ENCODE assay signal across 10 mouse cellular contexts in genomic region chr6:100539698-100540097, GRCm38 (mm10).
DNase-seq lines count a peak whose midpoint lies in the region; ATAC-seq and TF ChIP-seq lines count a peak whose summit lies in the region.
"Had no signal": no experiment of that assay in that cellular context is flagged by ENCODE, and none has a peak within 500 bp of the region (broad histone marks: within the 10 kb centered on the region; RNA-seq: fewer than 3 reads in every experiment).

No protein-coding gene starts in this region.

- WGBS in forebrain, postnatal 0 days, result 50% methylated on average over 4 of the region's 4 CpGs
- WGBS in forebrain, embryonic 10.5 days, result 40% methylated on average over 4 of the region's 4 CpGs
- WGBS in lung, postnatal 0 days, result 40% methylated on average over 4 of the region's 4 CpGs
- 42% methylated on average over 4 of the region's 4 CpGs for WGBS in bone marrow, adult 2 months
- WGBS in stomach, postnatal 0 days, result 44% methylated on average over 4 of the region's 4 CpGs
- 50% methylated on average over 4 of the region's 4 CpGs for WGBS in forebrain, embryonic 11.5 days

- no peak overlapping the region for H3K9ac ChIP-seq in forebrain, postnatal 0 days
- H3K9ac ChIP-seq in lung, postnatal 0 days (replicated peaks; ENCODE audit: low read depth), result no peak overlapping the region
- no peak overlapping the region for H3K9ac ChIP-seq in stomach, postnatal 0 days (ENCODE audit: low read length)
- no peak overlapping the region for H3K9ac ChIP-seq in forebrain, embryonic 11.5 days (ENCODE audit: low read length)
- H3K9ac ChIP-seq: lung, embryonic 15.5 days had no signal

- no peak for DNase-seq in forebrain, postnatal 0 days
- no peak for DNase-seq in forebrain, embryonic 10.5 days (ENCODE audit: extremely low spot score, low spot score)
- no peak for DNase-seq in lung, postnatal 0 days (ENCODE audit: low spot score)
- DNase-seq in lung, adult 18-20 months, result no peak
- peak; percentile 30 for DNase-seq in stomach, postnatal 0 days (ENCODE audit: low spot score)
- DNase-seq in forebrain, embryonic 11.5 days (ENCODE audit: low spot score), result no peak
- DNase-seq in spleen, postnatal 14 days (ENCODE audit: low spot score in 2 of 2), result no peak
- DNase-seq: kidney, adult 11 months had no signal

- no peak overlapping the region for H3K27ac ChIP-seq in forebrain, postnatal 0 days (ENCODE audit: low read depth, low read length)
- H3K27ac ChIP-seq in forebrain, embryonic 10.5 days, result no peak overlapping the region
- H3K27ac ChIP-seq in lung, postnatal 0 days (ENCODE audit: low read length), result no peak overlapping the region
- H3K27ac ChIP-seq in bone marrow, adult 2 months (ENCODE audit: control insufficient read depth, insufficient read depth, low read depth, low read length, poor library complexity), result no peak overlapping the region
- H3K27ac ChIP-seq in stomach, postnatal 0 days (replicated peaks), result no peak overlapping the region
- no peak overlapping the region for H3K27ac ChIP-seq in forebrain, embryonic 11.5 days (ENCODE audit: low read depth, low read length)
- H3K27ac ChIP-seq: lung, embryonic 15.5 days had no signal

- no peak for TF ChIP-seq EP300 in lung, postnatal 0 days (IDR thresholded peaks at IDR 0.05)
- TF ChIP-seq EP300 in stomach, postnatal 0 days (optimal IDR thresholded peaks at IDR 0.05), result no peak

- H3K36me3 ChIP-seq in forebrain, postnatal 0 days (ENCODE audit: insufficient read depth), result no peaks in the 10 kb centered on the region
- no peaks in the 10 kb centered on the region for H3K36me3 ChIP-seq in forebrain, embryonic 10.5 days (replicated peaks)
- H3K36me3 ChIP-seq in lung, postnatal 0 days (ENCODE audit: insufficient read depth, low read length), result no peaks in the 10 kb centered on the region
- H3K36me3 ChIP-seq in stomach, postnatal 0 days (ENCODE audit: control insufficient read depth, insufficient read depth, low read length), result no peaks in the 10 kb centered on the region
- H3K36me3 ChIP-seq in forebrain, embryonic 11.5 days (ENCODE audit: control insufficient read depth, insufficient read depth, low read length), result no peaks in the 10 kb centered on the region
- H3K36me3 ChIP-seq: lung, embryonic 15.5 days had no signal

- H3K4me3 ChIP-seq in forebrain, postnatal 0 days (ENCODE audit: low read depth, low read length), result no peak overlapping the region
- no peak overlapping the region for H3K4me3 ChIP-seq in forebrain, embryonic 10.5 days
- H3K4me3 ChIP-seq in lung, postnatal 0 days (ENCODE audit: low read depth, low read length), result no peak overlapping the region
- H3K4me3 ChIP-seq in bone marrow, adult 2 months (replicated peaks; ENCODE audit: control insufficient read depth, low read depth, low read length), result no peak overlapping the region
- H3K4me3 ChIP-seq in stomach, postnatal 0 days (ENCODE audit: low read depth, low read length), result no peak overlapping the region
- no peak overlapping the region for H3K4me3 ChIP-seq in forebrain, embryonic 11.5 days (ENCODE audit: low read depth, low read length)
- H3K4me3 ChIP-seq: lung, embryonic 15.5 days had no signal

- ATAC-seq in forebrain, postnatal 0 days, result no peak
- ATAC-seq in lung, postnatal 0 days, result no peak
- no peak for ATAC-seq in stomach, postnatal 0 days (ENCODE audit: low FRiP score, low TSS enrichment)
- no peak for ATAC-seq in forebrain, embryonic 11.5 days (replicated peaks; ENCODE audit: low FRiP score)

- H3K4me1 ChIP-seq in forebrain, postnatal 0 days (ENCODE audit: insufficient read depth), result no peaks in the 10 kb centered on the region
- H3K4me1 ChIP-seq in forebrain, embryonic 10.5 days, result peaks cover 11% of the 10 kb centered on the region
- no peaks in the 10 kb centered on the region for H3K4me1 ChIP-seq in lung, postnatal 0 days (ENCODE audit: insufficient read depth, low read depth, low read length)
- H3K4me1 ChIP-seq in bone marrow, adult 2 months (ENCODE audit: control insufficient read depth, insufficient read depth, low read length), result no peaks in the 10 kb centered on the region; the same call in 1 of the 2 replicates
- no peaks in the 10 kb centered on the region for H3K4me1 ChIP-seq in stomach, postnatal 0 days (replicated peaks; ENCODE audit: control insufficient read depth, insufficient read depth)
- no peaks in the 10 kb centered on the region for H3K4me1 ChIP-seq in forebrain, embryonic 11.5 days (replicated peaks; ENCODE audit: control insufficient read depth, insufficient read depth, low read length)

- no peak for TF ChIP-seq POLR2A in bone marrow, adult 2 months (IDR thresholded peaks at IDR 0.05; ENCODE audit: borderline replicate concordance, control insufficient read depth, low read depth, low read length)

- no peaks in the 10 kb centered on the region for H3K9me3 ChIP-seq in forebrain, postnatal 0 days (ENCODE audit: low read length)
- H3K9me3 ChIP-seq in forebrain, embryonic 10.5 days, result no peaks in the 10 kb centered on the region
- no peaks in the 10 kb centered on the region for H3K9me3 ChIP-seq in lung, postnatal 0 days (ENCODE audit: low read length)
- H3K9me3 ChIP-seq in stomach, postnatal 0 days (ENCODE audit: control insufficient read depth, low read length), result no peaks in the 10 kb centered on the region
- no peaks in the 10 kb centered on the region for H3K9me3 ChIP-seq in forebrain, embryonic 11.5 days (ENCODE audit: control insufficient read depth, low read length)
- H3K9me3 ChIP-seq: lung, embryonic 15.5 days had no signal

- H3K27me3 ChIP-seq in forebrain, postnatal 0 days (ENCODE audit: insufficient read depth, low read length), result no peaks in the 10 kb centered on the region
- H3K27me3 ChIP-seq in forebrain, embryonic 10.5 days (ENCODE audit: poor library complexity, severe bottlenecking), result peaks cover 54% of the 10 kb centered on the region
- H3K27me3 ChIP-seq in lung, postnatal 0 days (replicated peaks; ENCODE audit: insufficient read depth, low read length), result no peaks in the 10 kb centered on the region
- H3K27me3 ChIP-seq in stomach, postnatal 0 days (ENCODE audit: control insufficient read depth, insufficient read depth, low read length), result no peaks in the 10 kb centered on the region
- no peaks in the 10 kb centered on the region for H3K27me3 ChIP-seq in forebrain, embryonic 11.5 days (ENCODE audit: control insufficient read depth, insufficient read depth, low read length)

- peak; percentile 50 for TF ChIP-seq CTCF in forebrain, postnatal 0 days (IDR thresholded peaks at IDR 0.05; ENCODE audit: low read depth)
- peak; percentile 65 for TF ChIP-seq CTCF in lung, postnatal 0 days (IDR thresholded peaks at IDR 0.05)
- TF ChIP-seq CTCF in bone marrow, adult 2 months (IDR thresholded peaks at IDR 0.05; ENCODE audit: control insufficient read depth, insufficient read depth, low read length), result peak; percentile 52; the same call in 1 of the 2 replicates
- peak; percentile 70 for TF ChIP-seq CTCF in stomach, postnatal 0 days (IDR thresholded peaks at IDR 0.05; ENCODE audit: low read depth)

- no peak overlapping the region for H3K4me2 ChIP-seq in forebrain, postnatal 0 days (ENCODE audit: low read depth)
- no peak overlapping the region for H3K4me2 ChIP-seq in lung, postnatal 0 days (replicated peaks; ENCODE audit: low read depth, low read length)
- no peak overlapping the region for H3K4me2 ChIP-seq in stomach, postnatal 0 days (replicated peaks; ENCODE audit: low read depth)
- H3K4me2 ChIP-seq in forebrain, embryonic 11.5 days (ENCODE audit: low read depth, low read length, severe bottlenecking), result no peak overlapping the region
- H3K4me2 ChIP-seq: lung, embryonic 15.5 days had no signal
